Mouse (Mus musculus) left cerebral cortex, postnatal 25 days (tissue): Measurements from ENCODE around the gene Olfr295. TPM values are rescaled to one million over a fixed set of nuclear protein-coding genes. Genes with fewer than 3 reads are reported as not detected.

Experiments
- DNase-seq, 2 experiments: peaks; one replicate each; pipeline ENCODE4 v3.0.0; 2022; ENCODE audit warnings: low spot score in 2 of 2, mixed read lengths in 1 of 2
- intact Hi-C: fragments of 180-260 bp; cut with DNase I; formaldehyde crosslinking; loops from one replicate; pipeline ENCODE4 v1.15.1; 2025
- total RNA-seq, 2 experiments: library from RNA; stranded (reverse); gene quantifications; 2 replicates each; pipeline ENCODE4 v1.2.3; 2021

Gene Olfr295
- not detected for total RNA-seq

GRCm38 (mm10) chr7:86583562-86583961 is at the start of gene Olfr295:
Gene Olfr295 (plus strand): TSS chr7:86583862.
- no peak for DNase-seq
- intact Hi-C loops, result no loop called here

- intact Hi-C loops, result no loop called here
- no peak for DNase-seq
Measured at GRCm38 (mm10) chr7:86616543-86616942, 32.9 kb downstream of the Olfr295 start, which contains the start of gene Olfr294. Gene Olfr294 (minus strand): TSS chr7:86616643.

Other genes with a start within 250 kb of the Olfr295 start
- gene Olfr307, start 246.3 kb upstream of the Olfr295 start, total RNA-seq, result not detected
- not detected for gene Olfr305, start 216.9 kb upstream of the Olfr295 start, total RNA-seq
- not detected for gene Olfr304, start 197.2 kb upstream of the Olfr295 start, total RNA-seq
- not detected for gene Olfr303, start 186.1 kb upstream of the Olfr295 start, total RNA-seq
- gene Olfr301, start 180.0 kb upstream of the Olfr295 start, total RNA-seq, result not detected
- gene Olfr299, start 123.9 kb upstream of the Olfr295 start, total RNA-seq, result not detected
- gene Olfr298, start 91.4 kb upstream of the Olfr295 start, total RNA-seq, result not detected
- not detected for gene Olfr297, start 63.9 kb upstream of the Olfr295 start, total RNA-seq
- gene Olfr294, start 32.8 kb downstream of the Olfr295 start, total RNA-seq, result not detected
- not detected for gene Olfr293, start 65.2 kb downstream of the Olfr295 start, total RNA-seq
- not detected for gene Olfr292, start 104.5 kb downstream of the Olfr295 start, total RNA-seq
- 1 to 10 TPM; 4.0 to 5.5 TPM for gene Folh1, start 192.1 kb downstream of the Olfr295 start, total RNA-seq
- gene Vmn2r77, start 211.2 kb downstream of the Olfr295 start, total RNA-seq, result not detected